Mouse (Mus musculus) heart, postnatal 0 days (tissue): Measurements from ENCODE around the gene Mylk. TPM values are rescaled to one million over a fixed set of nuclear protein-coding genes. Genes with fewer than 3 reads are reported as not detected.

Source experiments
- ATAC-seq: fragments of 200-750 bp; cut with Nextera tagmentation; 2 replicates; pipeline ENCODE4 v1.8.0; 2017; ENCODE audit warnings: low read depth, moderate number of reproducible peaks, moderate library complexity; ENCODE audit not compliant: insufficient read depth
- DNase-seq: peaks from one replicate; pipeline ENCODE4 v3.0.0-alpha.2; 2016; ENCODE audit warnings: low spot score
- H3K27ac ChIP-seq: fragments of 300-500 bp; sonication (generic); 2 replicates; pipeline ENCODE4 v1.5.1; 2014; ENCODE audit warnings: low read depth, mild to moderate bottlenecking
- H3K27me3 ChIP-seq: fragments of 300-500 bp; sonication (generic); 2 replicates; pipeline ENCODE4 v1.6.1; 2014; ENCODE audit warnings: low read length, mixed read lengths; ENCODE audit not compliant: control insufficient read depth, insufficient read depth
- H3K36me3 ChIP-seq: fragments of 300-500 bp; sonication (generic); replicated peaks from 2 replicates; pipeline ENCODE4 v1.6.1; 2014; ENCODE audit warnings: low read length, mixed read lengths; ENCODE audit not compliant: control insufficient read depth, insufficient read depth
- H3K4me1 ChIP-seq: fragments of 300-500 bp; sonication (generic); 2 replicates; pipeline ENCODE4 v1.6.1; 2014; ENCODE audit warnings: antibody characterized with exemption; ENCODE audit not compliant: control insufficient read depth, insufficient read depth
- H3K4me2 ChIP-seq: fragments of 300-500 bp; sonication (generic); 2 replicates; pipeline ENCODE4 v1.6.1; 2014; ENCODE audit warnings: low read depth, mild to moderate bottlenecking, low read length, moderate library complexity
- H3K4me3 ChIP-seq: fragments of 300-500 bp; sonication (generic); 2 replicates; pipeline ENCODE4 v1.5.1; 2014; ENCODE audit warnings: low read depth, low read length
- H3K9ac ChIP-seq: fragments of 300-500 bp; sonication (generic); replicated peaks from 2 replicates; pipeline ENCODE4 v1.6.1; 2014; ENCODE audit warnings: low read depth, low read length, mixed read lengths
- H3K9me3 ChIP-seq: fragments of 300-500 bp; sonication (generic); replicated peaks from 2 replicates; pipeline ENCODE4 v1.6.1; 2016; ENCODE audit warnings: low read length; ENCODE audit not compliant: control insufficient read depth
- CTCF ChIP-seq: IDR thresholded peaks from 2 replicates; pipeline ENCODE4 v1.5.1; 2016; ENCODE audit warnings: antibody characterized with exemption, control low read depth, low read depth
- EP300 ChIP-seq: IDR thresholded peaks from 2 replicates; pipeline ENCODE4 v1.6.1; 2016; ENCODE audit warnings: antibody characterized with exemption, low read depth
- WGBS: fragments of 180-500 bp; shearing (Covaris S2); extraction: QIAGEN DNeasy Blood & Tissue Kit; methylation state at CpG from one replicate; pipeline ENCODE4 v1.1.7; 2014; 5-methylcytosine and 5-hydroxymethylcytosine counted together
- polyA plus RNA-seq: library from polyadenylated mRNA; unstranded; fragments of >200 nt; fragmentation: Nextera tagmentation; extraction: Ambion mirVana; gene quantifications from 2 replicates; pipeline ENCODE4 v1.2.1, GENCODE M21; 2015
- total RNA-seq: library from RNA; depleted of rRNA; stranded (reverse); fragments of >200 nt; gene quantifications from 2 replicates; pipeline ENCODE4 v1.2.3, GENCODE M21; 2014; ENCODE audit warnings: low replicate concordance

Gene Mylk
- total and polyA plus RNA-seq, 2 experiments from 2014 or later: 6.2 to 148 TPM

- H3K4me1 ChIP-seq: peaks cover 55% of the 10 kb centered on the region
- no peaks in the 10 kb centered on the region for H3K27me3 ChIP-seq
- DNase-seq: peak; percentile 96
- TF ChIP-seq CTCF: no peak
- TF ChIP-seq EP300: peak; percentile 96
- H3K9me3 ChIP-seq: no peaks in the 10 kb centered on the region
- no peaks in the 10 kb centered on the region for H3K36me3 ChIP-seq
- H3K9ac ChIP-seq: no peak overlapping the region
- peak; percentile 91 for ATAC-seq
- 6% methylated on average over 9 of the region's 9 CpGs for WGBS
- H3K27ac ChIP-seq: peak overlapping the region; percentile 96
- no peak overlapping the region; the same call in 1 of the 2 replicates for H3K4me2 ChIP-seq
- H3K4me3 ChIP-seq: no peak overlapping the region
Observed at GRCm38 (mm10) chr16:34958667-34959066, 213.7 kb downstream of the Mylk start.

GRCm38 (mm10) chr16:34959261-34959660, 214.3 kb downstream of the Mylk start:
- H3K27ac ChIP-seq: peak overlapping the region; percentile 96
- no peaks in the 10 kb centered on the region for H3K27me3 ChIP-seq
- no peak for DNase-seq
- 52% methylated on average over 5 of the region's 5 CpGs for WGBS
- H3K4me2 ChIP-seq: no peak overlapping the region; the same call in 1 of the 2 replicates
- H3K36me3 ChIP-seq: no peaks in the 10 kb centered on the region
- H3K4me3 ChIP-seq: no peak overlapping the region
- H3K9ac ChIP-seq: no peak overlapping the region
- TF ChIP-seq CTCF: no peak
- no peak for TF ChIP-seq EP300
- ATAC-seq: no peak
- H3K4me1 ChIP-seq: peaks cover 54% of the 10 kb centered on the region
- H3K9me3 ChIP-seq: no peaks in the 10 kb centered on the region

- WGBS: 73% methylated on average over 5 of the region's 5 CpGs
- peaks cover 54% of the 10 kb centered on the region for H3K4me1 ChIP-seq
- H3K27ac ChIP-seq: peak overlapping the region; percentile 96
- no peaks in the 10 kb centered on the region for H3K36me3 ChIP-seq
- TF ChIP-seq EP300 (no peak), CTCF (no peak)
- no peak overlapping the region for H3K4me3 ChIP-seq
- H3K27me3 ChIP-seq: no peaks in the 10 kb centered on the region
- H3K9me3 ChIP-seq: no peaks in the 10 kb centered on the region
- no peak overlapping the region for H3K4me2 ChIP-seq
- ATAC-seq (no peak), DNase-seq (no peak)
- H3K9ac ChIP-seq: no peak overlapping the region
Observed at GRCm38 (mm10) chr16:34960243-34960642, 215.2 kb downstream of the Mylk start.

GRCm38 (mm10) chr16:34960866-34961582, 216.0 kb downstream of the Mylk start:
- DNase-seq (no peak), ATAC-seq (no peak)
- WGBS: 39% methylated on average over 9 of the region's 9 CpGs
- no peaks in the 10 kb centered on the region for H3K36me3 ChIP-seq
- H3K9me3 ChIP-seq: no peaks in the 10 kb centered on the region
- peak overlapping the region; percentile 96 for H3K27ac ChIP-seq
- no peak overlapping the region for H3K4me3 ChIP-seq
- no peaks in the 10 kb centered on the region for H3K27me3 ChIP-seq
- no peak overlapping the region for H3K9ac ChIP-seq
- H3K4me1 ChIP-seq: peaks cover 54% of the 10 kb centered on the region
- no peak overlapping the region for H3K4me2 ChIP-seq
- TF ChIP-seq CTCF (no peak), EP300 (no peak)

GRCm38 (mm10) chr16:34962322-34962721, 217.3 kb downstream of the Mylk start:
- no peak for DNase-seq
- Histone ChIP-seq H3K27me3 (no peaks in the 10 kb centered on the region), H3K9me3 (no peaks in the 10 kb centered on the region), H3K27ac (peak overlapping the region; percentile 18; the same call in 1 of the 2 replicates), H3K4me1 (peaks cover 57% of the 10 kb centered on the region), H3K36me3 (no peaks in the 10 kb centered on the region), H3K4me3 (no peak overlapping the region), H3K4me2 (no peak overlapping the region), H3K9ac (no peak overlapping the region)
- no peak for ATAC-seq
- TF ChIP-seq CTCF (no peak), EP300 (no peak)
- 32% methylated on average over 4 of the region's 4 CpGs for WGBS

- Histone ChIP-seq H3K4me3 (no peak overlapping the region), H3K4me2 (no peak overlapping the region), H3K27me3 (no peaks in the 10 kb centered on the region), H3K4me1 (peaks cover 50% of the 10 kb centered on the region), H3K9me3 (no peaks in the 10 kb centered on the region), H3K36me3 (no peaks in the 10 kb centered on the region), H3K9ac (no peak overlapping the region), H3K27ac (0 out of 2 replicates have a peak overlapping the region, but pooled peaks have one; percentile 4)
- DNase-seq (no peak), ATAC-seq (no peak)
- 55% methylated on average over 4 of the region's 4 CpGs for WGBS
- no peak for TF ChIP-seq EP300
- no peak for TF ChIP-seq CTCF
Observed at GRCm38 (mm10) chr16:34963008-34963407, 218.0 kb downstream of the Mylk start.
